Mouse (Mus musculus): ENCODE measurements at regions not wholly inside any gene's neighbourhood (a gene's known extent, or its start where the extent isn't known, plus 50 kb on each side); places are given as distances from the start of the nearest gene placed in this dataset.

DNA sequence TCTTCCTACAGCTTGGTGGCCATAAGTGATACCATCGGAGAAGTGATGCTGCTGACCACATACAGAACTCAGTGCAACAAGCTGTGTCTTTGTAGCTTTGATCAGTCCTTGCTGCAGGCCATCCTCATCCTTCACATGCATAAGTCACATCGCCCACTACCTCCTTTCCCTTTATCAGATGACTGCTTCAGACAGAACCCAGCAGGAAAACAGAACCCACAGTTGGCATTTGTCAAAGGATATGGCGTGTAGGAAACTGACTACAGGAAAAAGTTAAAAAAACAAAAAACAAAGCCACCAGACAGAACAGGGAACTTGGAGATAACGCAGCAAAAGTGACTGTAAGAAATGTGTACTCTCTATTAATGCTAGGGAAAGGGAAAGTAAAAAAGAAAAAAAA lies 136.1 kb upstream of the Mocs2 start:
- TF ChIP-seq MAX (IDR thresholded peaks at IDR 0.05): no peak
- no peak for TF ChIP-seq CTCF (IDR thresholded peaks at IDR 0.05; ENCODE audit: control insufficient read depth, insufficient read depth, insufficient read length)
- no peak for TF ChIP-seq MYOG (IDR thresholded peaks at IDR 0.05; ENCODE audit: control insufficient read depth, extremely low read depth, insufficient read length)
- TF ChIP-seq USF1 (IDR thresholded peaks at IDR 0.05; ENCODE audit: low read depth): no peak
- no peak for TF ChIP-seq FOSL1 (IDR thresholded peaks at IDR 0.05; ENCODE audit: insufficient read depth, low read length, poor library complexity, severe bottlenecking)
- no peak for TF ChIP-seq CEBPB (IDR thresholded peaks at IDR 0.05; ENCODE audit: low read depth)
- no peak for TF ChIP-seq MYOD1 (IDR thresholded peaks at IDR 0.05; ENCODE audit: control insufficient read depth, insufficient read length, low read depth)
